Mouse (Mus musculus): ENCODE data around the gene Fgfr2.

GRCm38 (mm10) chr7:131265851-131266250 is 1857.3 kb downstream of the Fgfr2 start:
- TF ChIP-seq CTCF (conservative IDR thresholded peaks at IDR 0.05; ENCODE audit: insufficient read depth, insufficient read length, low read depth, low read length), result no peak
- TF ChIP-seq POLR2A (IDR thresholded peaks at IDR 0.05; ENCODE audit: low read depth, low read length), result no peak

Measured in kidney, adult 2 months (tissue).